Mouse (Mus musculus) CH12.LX (cell line): ENCODE results near the gene Nup210.

ENCODE experiments used
- CHD1 ChIP-seq: IDR thresholded peaks from 2 replicates; pipeline ENCODE4 v1.6.1; 2012; ENCODE audit warnings: low read depth, low read length, improper control_type of control experiment, inconsistent platforms
- CHD2 ChIP-seq: IDR thresholded peaks from 2 replicates; pipeline ENCODE4 v1.6.1; 2011; ENCODE audit warnings: low read length, improper control_type of control experiment
- CTCF ChIP-seq, 2 experiments: IDR thresholded peaks in 1 of 2; conservative IDR thresholded peaks in 1 of 2; 2 replicates each; pipeline ENCODE4 v1.5.1; 2011 to 2012; ENCODE audit warnings: low read depth in 2 of 2, low read length in 2 of 2, improper control_type of control experiment in 1 of 2, inconsistent platforms in 1 of 2, mild to moderate bottlenecking in 1 of 2, moderate library complexity in 1 of 2
- EP300 ChIP-seq: IDR thresholded peaks from 2 replicates; pipeline ENCODE4 v1.6.1; 2011; ENCODE audit warnings: low read length, improper control_type of control experiment
- GABPA ChIP-seq: IDR thresholded peaks from 2 replicates; pipeline ENCODE4 v1.6.1; 2012; ENCODE audit warnings: low read depth, low read length, improper control_type of control experiment, inconsistent platforms; ENCODE audit not compliant: insufficient replicate concordance
- MAFK ChIP-seq: IDR thresholded peaks from 2 replicates; pipeline ENCODE4 v1.6.1; 2011; ENCODE audit warnings: low read length, improper control_type of control experiment; ENCODE audit not compliant: insufficient replicate concordance
- MAX ChIP-seq: IDR thresholded peaks from 2 replicates; pipeline ENCODE4 v1.6.1; 2011; ENCODE audit warnings: low read length, improper control_type of control experiment
- MYC ChIP-seq: IDR thresholded peaks from 2 replicates; pipeline ENCODE4 v1.6.1; 2011; ENCODE audit warnings: low read depth, mild to moderate bottlenecking, improper control_type of control experiment, low read length
- NELFE ChIP-seq: IDR thresholded peaks from 2 replicates; pipeline ENCODE4 v1.6.1; 2011; ENCODE audit warnings: low read depth, low read length, improper control_type of control experiment
- NRF1 ChIP-seq: IDR thresholded peaks from 2 replicates; pipeline ENCODE4 v1.6.1; 2014; ENCODE audit warnings: low read depth, mild to moderate bottlenecking, inconsistent platforms, low read length, improper control_type of control experiment, moderate library complexity
- POLR2A ChIP-seq: IDR thresholded peaks from 2 replicates; pipeline ENCODE4 v1.6.1; 2011; ENCODE audit warnings: low read depth, mild to moderate bottlenecking, improper control_type of control experiment, low read length
- POLR2AphosphoS2 ChIP-seq: IDR thresholded peaks from 2 replicates; pipeline ENCODE4 v1.6.1; 2011; ENCODE audit warnings: low read depth, low read length, improper control_type of control experiment
- SIN3A ChIP-seq: IDR thresholded peaks from 2 replicates; pipeline ENCODE4 v1.6.1; 2012; ENCODE audit warnings: low read length, improper control_type of control experiment, inconsistent platforms
- ZNF384 ChIP-seq: IDR thresholded peaks from 2 replicates; pipeline ENCODE4 v1.6.1; 2012; ENCODE audit warnings: low read depth, low read length, improper control_type of control experiment, inconsistent platforms

GRCm38 (mm10) chr6:91124286-91125227 lies 7.9 kb upstream of the Nup210 start:
- TF ChIP-seq MAX (no peak), CTCF (conservative IDR thresholded peaks at IDR 0.05 in 1 of 2, IDR thresholded peaks at IDR 0.05 in 1 of 2; ENCODE audit: low read depth in 2 of 2, low read length in 2 of 2) (no peak), POLR2AphosphoS2 (no peak), ZNF384 (no peak), CHD1 (no peak), POLR2A (no peak), NRF1 (no peak), MYC (no peak), CHD2 (no peak), MAFK (no peak), SIN3A (no peak), EP300 (no peak), NELFE (no peak), GABPA (no peak)
